Mouse (Mus musculus): ENCODE results near the gene Tmem200b. TPM values are rescaled to one million over a fixed set of nuclear protein-coding genes. Genes with fewer than 3 reads are reported as not detected.
A peak's percentile ranks its signal among the peaks of the same experiment; 100 is the strongest.

Tmem200b gene
- polyA plus RNA-seq, 1 experiment from 2014 or later: not detected

DNA sequence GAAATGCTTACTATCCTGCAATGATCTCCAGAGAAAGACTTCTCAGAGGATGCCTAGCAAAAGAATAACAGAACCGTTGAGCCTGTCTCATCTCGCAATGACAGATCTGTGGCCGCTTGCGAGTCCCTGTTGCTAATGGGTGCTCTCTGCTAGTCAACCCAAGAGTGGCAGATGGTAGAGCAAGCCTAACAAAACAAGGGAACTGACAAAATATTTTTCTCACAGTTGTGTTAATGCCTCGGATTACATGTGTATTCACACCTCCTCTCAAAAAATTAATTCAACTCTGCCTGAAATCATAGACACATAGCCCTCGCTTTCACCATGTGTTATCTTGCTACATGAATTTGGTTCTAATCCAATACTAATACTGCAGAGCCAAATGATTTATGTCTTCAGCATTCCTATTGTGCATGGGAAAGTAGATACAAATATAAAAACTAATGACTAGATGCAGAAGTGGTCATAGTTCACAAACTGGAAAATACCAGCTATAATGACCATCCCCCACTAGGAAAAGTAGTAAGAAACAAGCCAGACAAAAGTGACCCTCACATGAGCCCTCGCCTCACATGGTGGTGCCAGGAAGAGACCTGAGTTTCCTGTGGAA is 48.8 kb downstream of the Tmem200b start:
- ATAC-seq: peak; percentile 91
- peaks cover 16% of the 10 kb centered on the region for H3K36me3 ChIP-seq (ENCODE audit: control insufficient read depth, insufficient read depth)
- no peaks in the 10 kb centered on the region for H3K9me3 ChIP-seq (ENCODE audit: control insufficient read depth, low read length)
- H3K9ac ChIP-seq (replicated peaks; ENCODE audit: low read depth, low read length): no peak overlapping the region
- 0 out of 2 replicates have a peak, but pooled peaks cover 3% of the 10 kb centered on the region for H3K27me3 ChIP-seq (replicated peaks; ENCODE audit: control insufficient read depth, insufficient read depth, low read length)
- H3K4me2 ChIP-seq (ENCODE audit: low read length): no peak overlapping the region
- WGBS: 56% methylated on average over 7 of the region's 7 CpGs
- H3K27ac ChIP-seq (ENCODE audit: low read length): no peak overlapping the region
- H3K4me1 ChIP-seq (replicated peaks; ENCODE audit: control insufficient read depth, insufficient read depth, low read length): peaks cover 3% of the 10 kb centered on the region; the same call in 1 of the 2 replicates
- no peak overlapping the region for H3K4me3 ChIP-seq (replicated peaks; ENCODE audit: low read length)

Other genes with a start within 250 kb of the Tmem200b start
- 21.5 and 29.7 TPM in 2 replicates for gene Ptpru, start 83.5 kb upstream of the Tmem200b start, polyA plus RNA-seq (2015; fragmentation: Nextera tagmentation; extraction: Ambion mirVana)
- 36.7 and 38.3 TPM in 2 replicates for gene Mecr, start 78.3 kb upstream of the Tmem200b start, polyA plus RNA-seq (2015; fragmentation: Nextera tagmentation; extraction: Ambion mirVana)
- gene Srsf4, start 48.2 kb upstream of the Tmem200b start, polyA plus RNA-seq (2015; fragmentation: Nextera tagmentation; extraction: Ambion mirVana): 143 and 156 TPM in 2 replicates
- not detected in 2 replicates for gene Gm10300, start 152.9 kb downstream of the Tmem200b start, polyA plus RNA-seq (2015; fragmentation: Nextera tagmentation; extraction: Ambion mirVana)
- 74.1 and 91.8 TPM in 2 replicates for gene Epb41, start 153.6 kb downstream of the Tmem200b start, polyA plus RNA-seq (2015; fragmentation: Nextera tagmentation; extraction: Ambion mirVana)
- 0.30 TPM in 1 of 2 replicates, not detected in the other for gene Oprd1, start 222.7 kb downstream of the Tmem200b start, polyA plus RNA-seq (2015; fragmentation: Nextera tagmentation; extraction: Ambion mirVana)

Measured in forebrain, embryonic 16.5 days (tissue).